Mouse (Mus musculus) forebrain, embryonic 14.5 days (tissue): Measurements from ENCODE around the gene Gm5127. TPM values are rescaled to one million over a fixed set of nuclear protein-coding genes. Genes with fewer than 3 reads are reported as not detected.

Experiments used
- ATAC-seq: fragments of 200-750 bp; cut with Nextera tagmentation; 2 replicates; pipeline ENCODE4 v1.8.0; 2017; ENCODE audit warnings: mild to moderate bottlenecking, moderate library complexity
- DNase-seq: peaks from one replicate; pipeline ENCODE4 v3.0.0-alpha.2; 2015; ENCODE audit warnings: low spot score
- H3K27ac ChIP-seq: fragments of 300-500 bp; sonication (generic); 2 replicates; pipeline ENCODE4 v1.5.1; 2014; ENCODE audit warnings: low read depth, mild to moderate bottlenecking, control low read depth, low read length, moderate library complexity
- H3K27me3 ChIP-seq: fragments of 300-500 bp; sonication (generic); replicated peaks from 2 replicates; pipeline ENCODE4 v1.6.1; 2014; ENCODE audit warnings: low read length, control low read depth, mixed read lengths; ENCODE audit not compliant: control insufficient read depth, insufficient read depth
- H3K36me3 ChIP-seq: fragments of 300-500 bp; sonication (generic); 2 replicates; pipeline ENCODE4 v1.6.1; 2014; ENCODE audit warnings: low read length, control low read depth; ENCODE audit not compliant: control insufficient read depth, insufficient read depth
- H3K4me1 ChIP-seq: fragments of 300-500 bp; sonication (generic); 2 replicates; pipeline ENCODE4 v1.6.1; 2014; ENCODE audit warnings: antibody characterized with exemption, low read length, control low read depth; ENCODE audit not compliant: control insufficient read depth, insufficient read depth
- H3K4me2 ChIP-seq: fragments of 300-500 bp; sonication (generic); 2 replicates; pipeline ENCODE4 v1.6.1; 2014; ENCODE audit warnings: mild to moderate bottlenecking, control low read depth, low read length
- H3K4me3 ChIP-seq: fragments of 300-500 bp; sonication (generic); 2 replicates; pipeline ENCODE4 v1.5.1; 2014; ENCODE audit warnings: low read depth, low read length, control low read depth
- H3K9ac ChIP-seq: fragments of 300-500 bp; sonication (generic); 2 replicates; pipeline ENCODE4 v1.6.1; 2014; ENCODE audit warnings: mild to moderate bottlenecking, low read length, control low read depth, moderate library complexity
- H3K9me3 ChIP-seq: fragments of 300-500 bp; sonication (generic); replicated peaks from 2 replicates; pipeline ENCODE4 v1.6.1; 2016; ENCODE audit warnings: low read length, control low read depth, mixed read lengths; ENCODE audit not compliant: control insufficient read depth
- WGBS: fragments of 180-500 bp; shearing (Covaris S2); extraction: QIAGEN DNeasy Blood & Tissue Kit; methylation state at CpG from one replicate; pipeline ENCODE4 v1.1.7; 2014; 5-methylcytosine and 5-hydroxymethylcytosine counted together
- polyA plus RNA-seq: library from polyadenylated mRNA; unstranded; fragments of >200 nt; fragmentation: Nextera tagmentation; extraction: Ambion mirVana; gene quantifications from 2 replicates; pipeline ENCODE4 v1.2.1, GENCODE M21; 2014

Gene Gm5127
- polyA plus RNA-seq, 1 experiment from 2014 or later = 0.15 TPM

DNA sequence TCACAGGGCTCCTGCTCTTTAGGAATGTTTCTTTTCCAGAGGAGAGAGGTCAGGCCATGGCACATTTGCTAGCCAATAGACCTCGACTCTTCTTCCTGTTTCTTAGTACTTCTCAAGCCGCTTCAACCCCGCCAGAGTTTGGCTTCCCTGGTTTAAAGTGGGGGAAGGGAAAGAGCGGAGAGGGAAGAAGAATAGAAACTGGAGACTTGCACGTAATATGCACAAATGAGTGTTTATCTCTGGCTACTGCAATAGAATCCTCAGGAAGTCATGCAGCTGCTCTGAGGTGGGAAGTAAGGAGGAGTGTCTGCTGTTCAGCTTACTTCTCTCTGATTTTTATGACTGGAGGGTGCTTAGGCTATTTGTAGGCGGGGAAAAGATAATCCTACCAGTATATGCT is 20.4 kb downstream of the Gm5127 start, which contains the start of gene Cysltr1:
TSS of gene Cysltr1 (minus strand) at position 294 of the 400 bp plus-strand sequence.
- Histone ChIP-seq H3K27me3 (no peaks in the 10 kb centered on the region), H3K36me3 (no peaks in the 10 kb centered on the region), H3K4me3 (no peak within 1 kb of the TSS), H3K9ac (no peak within 1 kb of the TSS), H3K27ac (no peak within 1 kb of the TSS), H3K9me3 (no peaks in the 10 kb centered on the region), H3K4me2 (0 out of 2 replicates have a peak within 1 kb of the TSS, but pooled peaks have one; percentile 14), H3K4me1 (no peaks in the 10 kb centered on the region)
- WGBS = 42% methylated on average over 6 of the region's 6 CpGs
- DNase-seq (no peak), ATAC-seq (no peak)

DNA sequence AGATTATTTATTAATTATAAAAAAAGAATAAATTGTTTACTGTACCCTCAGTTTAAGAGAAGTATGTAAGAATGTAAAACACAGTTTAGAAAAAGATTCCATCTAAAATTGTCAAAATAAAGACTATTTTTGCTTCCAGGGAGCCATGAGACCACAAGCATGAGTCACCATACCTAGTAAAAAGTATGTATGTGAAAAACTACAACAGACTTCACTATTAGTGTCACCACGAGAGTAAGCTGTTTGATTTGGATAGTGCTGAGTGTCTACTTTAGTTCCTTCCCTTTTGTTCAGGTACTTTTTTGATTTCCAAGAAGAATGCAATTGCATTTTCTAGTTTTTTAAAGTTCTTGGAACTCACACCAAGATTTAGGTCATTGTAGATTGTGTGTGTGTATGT is 39.5 kb downstream of the Gm5127 start:
- H3K9me3 ChIP-seq = no peaks in the 10 kb centered on the region
- no peaks in the 10 kb centered on the region for H3K27me3 ChIP-seq
- H3K27ac ChIP-seq = no peak overlapping the region
- H3K36me3 ChIP-seq = no peaks in the 10 kb centered on the region
- DNase-seq (no peak), ATAC-seq (no peak)
- no peak overlapping the region for H3K4me3 ChIP-seq
- H3K4me1 ChIP-seq = no peaks in the 10 kb centered on the region
- no peak overlapping the region for H3K4me2 ChIP-seq
- WGBS = 62% methylated on average over 1 of the region's 1 CpGs
- no peak overlapping the region for H3K9ac ChIP-seq

DNA sequence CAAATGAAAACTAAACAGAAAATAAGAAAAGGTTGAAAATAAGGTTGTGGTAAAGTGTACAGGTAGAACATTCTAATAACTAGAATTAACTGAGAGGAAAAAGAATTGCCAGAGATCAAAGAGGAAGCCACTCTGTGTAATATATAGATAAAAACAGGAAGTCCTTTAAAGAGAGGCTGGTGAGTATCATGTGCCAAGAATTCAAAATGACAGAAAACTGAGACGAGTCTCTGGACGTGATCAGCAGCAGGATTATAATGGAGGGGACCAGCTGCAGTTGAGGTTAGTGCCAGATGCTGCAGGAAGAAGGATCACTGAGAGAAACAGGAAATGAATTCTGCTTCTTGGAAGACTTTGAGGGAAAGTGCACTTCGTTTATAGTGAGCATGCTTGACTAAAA is 40.7 kb downstream of the Gm5127 start:
- Histone ChIP-seq H3K27me3 (no peaks in the 10 kb centered on the region), H3K36me3 (no peaks in the 10 kb centered on the region), H3K4me3 (no peak overlapping the region), H3K27ac (no peak overlapping the region), H3K9ac (no peak overlapping the region), H3K4me1 (no peaks in the 10 kb centered on the region), H3K9me3 (no peaks in the 10 kb centered on the region), H3K4me2 (no peak overlapping the region)
- WGBS = 70% methylated on average over 3 of the region's 3 CpGs
- ATAC-seq (no peak), DNase-seq (no peak)

DNA sequence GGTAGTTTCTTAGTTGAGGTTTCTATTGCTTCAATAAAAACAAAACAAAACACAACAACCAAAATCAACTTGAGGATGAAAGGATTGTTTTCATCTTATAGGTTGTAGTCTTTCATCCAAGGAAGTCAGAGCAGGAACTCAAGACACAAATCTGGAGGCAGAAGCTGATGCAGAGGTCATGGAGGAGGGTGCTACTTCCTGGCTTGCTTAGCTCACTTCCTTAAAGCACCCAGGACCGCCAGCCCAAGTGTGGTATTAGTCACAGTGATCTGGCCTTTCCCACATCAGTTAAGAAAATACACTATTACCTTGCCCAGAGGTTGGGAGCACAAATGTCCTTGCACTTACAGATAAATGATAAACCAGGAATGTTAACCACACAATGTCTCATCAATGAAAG is 45.5 kb downstream of the Gm5127 start:
- Histone ChIP-seq H3K27me3 (no peaks in the 10 kb centered on the region), H3K27ac (no peak overlapping the region), H3K36me3 (no peaks in the 10 kb centered on the region), H3K9ac (no peak overlapping the region), H3K9me3 (no peaks in the 10 kb centered on the region), H3K4me2 (no peak overlapping the region), H3K4me1 (no peaks in the 10 kb centered on the region), H3K4me3 (no peak overlapping the region)
- DNase-seq (no peak), ATAC-seq (no peak)
- 77% methylated on average over 1 of the region's 1 CpGs for WGBS

DNA sequence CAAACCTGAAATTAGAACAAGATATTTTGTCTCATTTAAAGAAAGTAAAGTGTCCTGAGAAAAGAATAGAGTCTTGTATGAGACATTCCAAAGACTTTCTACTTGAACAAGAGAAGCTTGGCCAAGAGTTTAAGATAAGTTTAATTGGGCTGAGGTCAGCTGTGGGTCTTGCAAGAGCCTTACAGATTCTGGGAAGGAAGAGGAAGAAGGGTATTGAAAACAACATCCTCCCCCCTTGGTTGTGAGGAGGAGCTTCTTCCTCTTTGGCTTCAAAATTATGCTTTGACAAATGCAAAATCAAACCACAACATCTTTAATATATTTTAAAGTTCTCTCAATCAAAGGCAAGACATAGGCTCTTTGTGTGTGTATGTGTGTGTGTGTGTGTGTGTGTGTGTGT is 50.6 kb downstream of the Gm5127 start:
- H3K27ac ChIP-seq = no peak overlapping the region
- H3K4me1 ChIP-seq = no peaks in the 10 kb centered on the region
- no peak for DNase-seq
- H3K27me3 ChIP-seq = no peaks in the 10 kb centered on the region
- no peak overlapping the region for H3K9ac ChIP-seq
- H3K4me3 ChIP-seq = no peak overlapping the region
- no peaks in the 10 kb centered on the region for H3K36me3 ChIP-seq
- no peak for ATAC-seq
- no peaks in the 10 kb centered on the region for H3K9me3 ChIP-seq
- H3K4me2 ChIP-seq = no peak overlapping the region

DNA sequence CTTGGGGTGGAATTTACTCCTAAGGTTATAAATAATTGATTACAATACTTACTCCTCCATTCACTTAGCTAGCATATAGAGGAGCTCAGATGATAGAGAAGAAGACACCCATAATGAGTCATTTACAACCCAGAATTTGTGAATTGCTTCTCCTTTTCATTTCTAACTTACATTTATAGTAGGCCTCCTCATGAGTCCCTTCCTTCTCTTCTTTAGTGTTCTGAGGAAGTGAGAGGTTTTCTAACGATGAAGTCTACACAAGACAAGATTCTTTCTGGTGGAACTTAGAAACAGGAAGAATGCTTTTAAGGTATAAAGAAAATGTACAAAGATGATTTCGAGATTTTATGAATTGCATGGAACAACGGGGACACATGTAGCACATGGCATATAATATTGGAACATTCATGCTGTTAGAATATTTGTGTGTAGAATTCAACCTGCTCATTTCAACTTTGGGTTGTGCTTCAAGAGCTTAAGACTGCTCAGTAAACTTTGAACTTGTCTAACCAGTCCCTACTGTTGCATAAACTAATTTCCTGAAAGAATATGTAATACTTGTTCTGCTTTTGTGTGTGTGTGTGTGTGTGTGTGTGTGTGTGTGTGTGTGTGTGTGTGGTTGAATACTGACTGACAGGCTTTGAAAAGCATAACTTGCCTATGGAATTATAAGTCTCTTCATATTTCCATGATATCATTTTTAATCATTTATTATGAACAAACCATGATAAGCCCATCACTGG is 52.0 kb downstream of the Gm5127 start:
- no peak for DNase-seq
- no peak for ATAC-seq
- no peak overlapping the region for H3K27ac ChIP-seq
- no peaks in the 10 kb centered on the region for H3K4me1 ChIP-seq
- no peaks in the 10 kb centered on the region for H3K27me3 ChIP-seq
- no peaks in the 10 kb centered on the region for H3K9me3 ChIP-seq
- H3K9ac ChIP-seq = no peak overlapping the region
- no peak overlapping the region for H3K4me2 ChIP-seq
- H3K36me3 ChIP-seq = no peaks in the 10 kb centered on the region
- H3K4me3 ChIP-seq = no peak overlapping the region
- WGBS = 79% methylated on average over 3 of the region's 3 CpGs

DNA sequence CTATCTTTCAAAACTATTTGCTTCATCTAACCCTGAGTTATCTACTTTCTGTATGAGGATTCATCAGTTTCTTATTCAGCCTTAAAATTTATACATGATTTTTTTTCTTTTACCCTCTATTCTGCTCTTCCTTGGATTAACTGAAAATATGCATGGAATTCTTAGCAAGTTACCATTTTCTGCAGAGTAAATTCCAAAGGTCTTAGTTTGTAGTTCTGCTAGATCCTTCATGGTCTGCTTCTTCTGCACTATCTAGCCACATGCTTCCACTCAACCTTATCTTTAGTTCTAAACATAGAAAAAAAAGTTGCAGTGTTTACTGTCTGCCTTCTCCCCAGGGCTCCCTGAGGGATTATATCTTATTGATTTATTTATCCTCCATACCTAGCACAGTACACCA is 79.1 kb downstream of the Gm5127 start:
- Histone ChIP-seq H3K4me3 (no peak overlapping the region), H3K9ac (no peak overlapping the region), H3K9me3 (no peaks in the 10 kb centered on the region), H3K36me3 (no peaks in the 10 kb centered on the region), H3K4me1 (no peaks in the 10 kb centered on the region), H3K4me2 (no peak overlapping the region), H3K27ac (no peak overlapping the region), H3K27me3 (no peaks in the 10 kb centered on the region)
- no peak for DNase-seq
- ATAC-seq = no peak

DNA sequence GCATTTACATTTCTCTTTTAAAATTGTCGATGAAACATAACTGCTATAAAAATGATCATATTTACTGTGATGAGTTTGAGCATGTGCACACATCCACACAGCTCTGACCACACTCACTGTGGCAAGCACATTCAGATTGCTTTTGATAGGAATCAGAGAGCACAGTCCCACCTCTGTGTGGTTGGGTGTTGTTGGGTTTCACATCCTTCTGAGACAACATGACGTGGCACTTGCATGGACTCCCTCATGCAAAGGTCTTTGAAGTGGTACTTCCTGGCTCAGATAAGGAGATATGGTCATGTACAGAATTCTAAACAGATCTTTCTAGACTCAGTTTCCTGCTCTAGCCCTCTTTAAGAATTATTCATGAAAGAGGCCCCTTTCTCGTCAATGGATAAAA is 121.6 kb downstream of the Gm5127 start:
- Histone ChIP-seq H3K4me2 (no peak overlapping the region), H3K9ac (no peak overlapping the region), H3K4me3 (no peak overlapping the region), H3K36me3 (no peaks in the 10 kb centered on the region), H3K9me3 (no peaks in the 10 kb centered on the region), H3K27me3 (no peaks in the 10 kb centered on the region), H3K27ac (no peak overlapping the region), H3K4me1 (no peaks in the 10 kb centered on the region)
- DNase-seq = no peak
- ATAC-seq = no peak
- WGBS = 89% methylated on average over 3 of the region's 3 CpGs

DNA sequence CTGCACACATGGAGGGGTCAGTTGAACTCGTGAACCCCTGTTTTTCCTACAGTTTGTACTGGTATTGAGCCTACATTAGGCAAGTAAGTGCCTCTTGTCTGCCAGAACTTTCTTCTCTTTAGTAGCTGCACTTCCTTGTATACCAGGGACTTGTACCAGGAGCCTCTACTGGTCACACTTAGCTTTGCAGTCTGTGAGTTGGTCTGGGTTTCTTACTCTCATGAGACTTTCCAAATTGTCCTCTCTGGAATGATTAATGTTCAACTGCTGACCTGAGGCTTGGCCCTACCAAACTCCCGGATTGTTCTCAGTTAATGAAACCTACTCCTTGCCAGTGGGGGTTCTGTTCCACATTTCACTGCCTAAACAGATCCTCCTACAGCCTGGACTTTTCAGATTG is 134.2 kb downstream of the Gm5127 start:
- 46% methylated on average over 2 of the region's 2 CpGs for WGBS
- no peaks in the 10 kb centered on the region for H3K27me3 ChIP-seq
- H3K9me3 ChIP-seq = no peaks in the 10 kb centered on the region
- no peak for DNase-seq
- H3K36me3 ChIP-seq = no peaks in the 10 kb centered on the region
- H3K9ac ChIP-seq = no peak overlapping the region
- H3K4me1 ChIP-seq = no peaks in the 10 kb centered on the region
- no peak overlapping the region for H3K4me2 ChIP-seq
- no peak overlapping the region for H3K4me3 ChIP-seq
- ATAC-seq = no peak
- H3K27ac ChIP-seq = no peak overlapping the region
